Mouse (Mus musculus) mouse embryonic stem cell (cell line): Measurements from ENCODE around the gene Vwa7.

Experiments
- in situ Hi-C, 2 experiments: fragments of 300-500 bp; cut with MboI; formaldehyde crosslinking; loops; 1 replicate in 1 of 2; 3 replicates in 1 of 2; pipeline ENCODE4 v1.14.3; 2019 to 2020; ENCODE audit warnings: low sequenced_read_pairs in 2 of 2, low pct_unique_long_range_greater_than_20kb in 1 of 2, mixed read lengths in 1 of 2; ENCODE audit not compliant: unreplicated experiment in 1 of 2

Gene Vwa7

GRCm38 (mm10) chr17:34998526-34999430, 17.6 kb upstream of the Vwa7 start:
- in situ Hi-C loops, result no loop called here

- in situ Hi-C loops, result loop anchor here in 1 of 2 experiments (10.0 kb wide), 1 partner anchor 115 kb away; the partner anchor contains the start of gene Ly6g5b
Observed at GRCm38 (mm10) chr17:34999871-35000716, 16.3 kb upstream of the Vwa7 start.

- in situ Hi-C loops, result loop anchor here in 1 of 2 experiments (10.0 kb wide), 1 partner anchor 114 kb away; the partner anchor contains the start of gene Ly6g5b
Observed at GRCm38 (mm10) chr17:35000717-35001451, 15.5 kb upstream of the Vwa7 start, which contains the start of gene Vars. TSS of gene Vars (plus strand) at chr17:35000987.

GRCm38 (mm10) chr17:35001452-35002152, 14.8 kb upstream of the Vwa7 start:
- in situ Hi-C loops, result loop anchor here in 1 of 2 experiments (10.0 kb wide), 1 partner anchor 113 kb away; the partner anchor contains the start of gene Ly6g5b

GRCm38 (mm10) chr17:35002153-35002865, 14.1 kb upstream of the Vwa7 start:
- in situ Hi-C loops, result loop anchor here in 1 of 2 experiments (10.0 kb wide), 1 partner anchor 112 kb away; the partner anchor contains the start of gene Ly6g5b

- in situ Hi-C loops, result loop anchor here in 1 of 2 experiments (10.0 kb wide), 1 partner anchor 112 kb away; the partner anchor contains the start of gene Ly6g5b
Observed at GRCm38 (mm10) chr17:35003022-35003838, 13.1 kb upstream of the Vwa7 start.

- in situ Hi-C loops, result loop anchor here in 1 of 2 experiments (10.0 kb wide), 1 partner anchor 111 kb away; the partner anchor contains the start of gene Ly6g5b
Observed at GRCm38 (mm10) chr17:35004075-35004717, 12.2 kb upstream of the Vwa7 start.

GRCm38 (mm10) chr17:35005158-35005557, 11.2 kb upstream of the Vwa7 start:
- in situ Hi-C loops, result loop anchor here in 1 of 2 experiments (10.0 kb wide), 1 partner anchor 110 kb away; the partner anchor contains the start of gene Ly6g5b

GRCm38 (mm10) chr17:35005902-35006301, 10.5 kb upstream of the Vwa7 start:
- in situ Hi-C loops, result loop anchor here in 1 of 2 experiments (10.0 kb wide), 1 partner anchor 109 kb away; the partner anchor contains the start of gene Ly6g5b

GRCm38 (mm10) chr17:35007387-35007991, 8.9 kb upstream of the Vwa7 start:
- in situ Hi-C loops, result loop anchor here in 1 of 2 experiments (10.0 kb wide), 1 partner anchor 107 kb away; the partner anchor contains the start of gene Ly6g5b

- in situ Hi-C loops, result loop anchor here in 1 of 2 experiments (10.0 kb wide), 1 partner anchor 105 kb away; the partner anchor contains the start of gene Ly6g5b
Observed at GRCm38 (mm10) chr17:35009586-35009985, 6.8 kb upstream of the Vwa7 start.

GRCm38 (mm10) chr17:35011440-35011839, 4.9 kb upstream of the Vwa7 start:
- in situ Hi-C loops, result loop anchor here in 1 of 2 experiments (10.0 kb wide), 1 partner anchor 133 kb away; no protein-coding TSS in a partner anchor

- in situ Hi-C loops, result loop anchor here in 1 of 2 experiments (10.0 kb wide), 1 partner anchor 132 kb away; no protein-coding TSS in a partner anchor
Observed at GRCm38 (mm10) chr17:35012430-35012829, 3.9 kb upstream of the Vwa7 start.

GRCm38 (mm10) chr17:35013221-35013620, 3.2 kb upstream of the Vwa7 start:
- in situ Hi-C loops, result loop anchor here in 1 of 2 experiments (10.0 kb wide), 1 partner anchor 132 kb away; no protein-coding TSS in a partner anchor
